Mouse (Mus musculus) lung, embryonic 16.5 days (tissue): ENCODE data around the gene Tspan18. TPM values are rescaled to one million over a fixed set of nuclear protein-coding genes. Genes with fewer than 3 reads are reported as not detected.
A peak's percentile ranks its signal among the peaks of the same experiment; 100 is the strongest.

Experiments
- ATAC-seq: fragments of 200-750 bp; cut with Nextera tagmentation; 2 replicates; pipeline ENCODE4 v1.8.0; 2017; ENCODE audit warnings: low read depth, mild to moderate bottlenecking, moderate library complexity
- H3K27ac ChIP-seq: fragments of 300-500 bp; sonication (generic); 2 replicates; pipeline ENCODE4 v1.5.1; 2014; ENCODE audit warnings: mild to moderate bottlenecking, control low read depth, low read length
- H3K27me3 ChIP-seq: fragments of 300-500 bp; sonication (generic); 2 replicates; pipeline ENCODE4 v1.6.1; 2014; ENCODE audit warnings: low read depth, low read length, mixed read lengths; ENCODE audit not compliant: control insufficient read depth, insufficient read depth
- H3K36me3 ChIP-seq: fragments of 300-500 bp; sonication (generic); 2 replicates; pipeline ENCODE4 v1.6.1; 2014; ENCODE audit warnings: low read length; ENCODE audit not compliant: control insufficient read depth, insufficient read depth
- H3K4me1 ChIP-seq: fragments of 300-500 bp; sonication (generic); replicated peaks from 2 replicates; pipeline ENCODE4 v1.6.1; 2014; ENCODE audit warnings: low read length, mixed read lengths; ENCODE audit not compliant: control insufficient read depth, insufficient read depth
- H3K4me2 ChIP-seq: fragments of 300-500 bp; sonication (generic); 2 replicates; pipeline ENCODE4 v1.6.1; 2014; ENCODE audit warnings: low read depth, low read length, control low read depth
- H3K4me3 ChIP-seq: fragments of 300-500 bp; sonication (generic); 2 replicates; pipeline ENCODE4 v1.5.1; 2014; ENCODE audit warnings: mild to moderate bottlenecking, low read length, control low read depth
- H3K9ac ChIP-seq: fragments of 300-500 bp; sonication (generic); 2 replicates; pipeline ENCODE4 v1.6.1; 2014; ENCODE audit warnings: low read length, control low read depth
- H3K9me3 ChIP-seq: fragments of 300-500 bp; sonication (generic); 2 replicates; pipeline ENCODE4 v1.6.1; 2016; ENCODE audit warnings: low read length; ENCODE audit not compliant: control insufficient read depth
- WGBS: fragments of 180-500 bp; shearing (Covaris S2); extraction: QIAGEN DNeasy Blood & Tissue Kit; methylation state at CpG from one replicate; pipeline ENCODE4 v1.1.7; 2014; 5-methylcytosine and 5-hydroxymethylcytosine counted together
- polyA plus RNA-seq: library from polyadenylated mRNA; unstranded; fragments of >200 nt; fragmentation: Nextera tagmentation; extraction: Ambion mirVana; gene quantifications from 2 replicates; pipeline ENCODE4 v1.2.1, GENCODE M21; 2015

Gene Tspan18
- polyA plus RNA-seq, result 24.8 and 29.7 TPM in 2 replicates

DNA sequence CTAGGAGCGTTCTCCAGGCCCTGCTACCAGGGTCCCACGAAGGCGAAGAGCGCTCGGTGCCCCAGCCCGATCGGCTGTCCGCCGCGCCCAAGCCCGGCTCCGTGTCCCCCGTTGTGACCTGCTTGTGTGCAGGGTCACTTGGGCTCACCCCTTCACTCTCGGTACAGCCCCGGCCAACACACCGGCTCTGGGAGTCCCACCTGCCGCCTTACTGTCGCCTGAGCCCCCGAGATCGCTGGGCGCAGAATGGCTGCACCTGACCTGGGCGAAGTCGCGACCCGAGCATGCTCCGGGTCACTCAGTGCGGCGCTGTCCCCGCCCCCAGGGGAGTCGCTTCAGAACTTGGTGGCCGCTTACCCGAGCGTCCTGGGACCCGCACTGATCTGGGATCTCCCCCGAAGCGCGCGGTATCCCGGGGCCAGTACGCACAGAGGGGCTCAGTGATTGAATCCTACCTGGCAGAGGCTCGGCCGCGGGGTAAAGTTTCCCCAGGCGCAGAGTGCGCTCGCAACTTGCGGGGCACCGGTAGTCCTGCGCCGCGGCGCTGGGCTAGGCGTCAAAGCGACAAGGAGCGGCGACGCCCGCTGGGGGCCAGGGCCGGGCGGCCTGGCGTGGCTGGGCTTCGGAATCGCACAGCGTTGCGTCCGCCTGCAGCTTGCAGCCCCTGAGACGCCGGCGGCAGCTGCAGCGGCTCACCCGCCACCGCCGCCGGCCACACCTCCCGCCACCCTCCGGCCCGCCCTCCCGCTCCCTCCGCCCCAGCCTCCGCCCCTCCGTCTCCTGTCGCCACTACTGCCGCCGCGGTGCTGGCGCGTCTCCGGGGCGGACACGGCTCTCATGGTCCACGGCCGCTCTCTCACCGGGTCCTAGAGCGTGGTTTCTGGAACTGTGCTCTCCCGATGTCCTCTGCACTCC is at the start of gene Tspan18:
TSS of gene Tspan18 (minus strand) at position 689 of the 915 bp plus-strand sequence.
- under 1% methylated on average over 78 of the region's 95 CpGs for WGBS
- 0 out of 2 replicates have a peak, but pooled peaks cover 2% of the 10 kb centered on the region for H3K9me3 ChIP-seq
- H3K9ac ChIP-seq, result peak within 1 kb of the TSS; percentile 76
- peak within 1 kb of the TSS; percentile 97 for H3K4me2 ChIP-seq
- ATAC-seq, result peak; percentile 91
- peaks cover 7% of the 10 kb centered on the region for H3K4me1 ChIP-seq
- no peaks in the 10 kb centered on the region for H3K27me3 ChIP-seq
- no peaks in the 10 kb centered on the region for H3K36me3 ChIP-seq
- peak within 1 kb of the TSS; percentile 83 for H3K27ac ChIP-seq
- peak within 1 kb of the TSS; percentile 58 for H3K4me3 ChIP-seq

- Histone ChIP-seq H3K9me3 (no peaks in the 10 kb centered on the region), H3K27ac (no peak overlapping the region), H3K4me1 (0 out of 2 replicates have a peak, but pooled peaks cover 5% of the 10 kb centered on the region), H3K27me3 (no peaks in the 10 kb centered on the region), H3K4me3 (no peak overlapping the region), H3K9ac (no peak overlapping the region), H3K4me2 (no peak overlapping the region), H3K36me3 (no peaks in the 10 kb centered on the region)
- ATAC-seq, result no peak
- WGBS, result 73% methylated on average over 5 of the region's 5 CpGs
Observed at GRCm38 (mm10) chr2:93383831-93384230, 49.5 kb upstream of the Tspan18 start.

- peak; percentile 77 for ATAC-seq
- Histone ChIP-seq H3K9me3 (no peaks in the 10 kb centered on the region), H3K9ac (no peak overlapping the region), H3K27me3 (no peaks in the 10 kb centered on the region), H3K4me1 (0 out of 2 replicates have a peak, but pooled peaks cover 5% of the 10 kb centered on the region), H3K4me3 (no peak overlapping the region), H3K4me2 (no peak overlapping the region), H3K36me3 (no peaks in the 10 kb centered on the region), H3K27ac (peak overlapping the region; percentile 29; the same call in 1 of the 2 replicates)
- 41% methylated on average over 2 of the region's 2 CpGs for WGBS
Observed at GRCm38 (mm10) chr2:93380680-93381089, 46.4 kb upstream of the Tspan18 start.

DNA sequence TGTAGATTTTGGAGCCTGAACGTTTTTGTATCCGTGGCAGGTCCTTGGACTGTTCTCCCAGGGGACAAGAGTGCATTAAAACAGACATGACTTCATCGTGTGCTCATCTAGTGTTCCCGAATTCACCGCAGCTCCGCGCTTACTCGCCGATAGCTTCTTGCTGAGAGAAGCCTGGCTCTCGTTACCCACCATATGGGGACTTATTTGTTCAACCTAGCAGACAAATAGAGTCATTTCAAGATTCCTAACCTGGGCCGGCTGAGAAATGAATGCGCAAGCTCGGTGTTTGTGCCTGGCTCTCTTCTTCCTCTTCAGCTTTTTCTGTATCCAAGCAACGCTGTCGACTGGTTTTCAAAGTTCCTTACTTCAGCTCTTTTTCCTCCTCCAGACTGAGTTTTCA is 43.5 kb upstream of the Tspan18 start:
- Histone ChIP-seq H3K9ac (no peak overlapping the region), H3K4me2 (no peak overlapping the region), H3K36me3 (no peaks in the 10 kb centered on the region), H3K4me3 (no peak overlapping the region), H3K9me3 (no peaks in the 10 kb centered on the region), H3K27ac (no peak overlapping the region), H3K27me3 (no peaks in the 10 kb centered on the region), H3K4me1 (0 out of 2 replicates have a peak, but pooled peaks cover 5% of the 10 kb centered on the region)
- 50% methylated on average over 15 of the region's 15 CpGs for WGBS
- ATAC-seq, result no peak

GRCm38 (mm10) chr2:93377157-93377556 is 42.9 kb upstream of the Tspan18 start:
- no peaks in the 10 kb centered on the region for H3K9me3 ChIP-seq

GRCm38 (mm10) chr2:93372872-93373271 is 38.6 kb upstream of the Tspan18 start:
- no peak for ATAC-seq
- no peaks in the 10 kb centered on the region for H3K9me3 ChIP-seq
- H3K4me3 ChIP-seq, result no peak overlapping the region
- H3K27ac ChIP-seq, result no peak overlapping the region
- H3K36me3 ChIP-seq, result no peaks in the 10 kb centered on the region
- no peaks in the 10 kb centered on the region for H3K27me3 ChIP-seq
- H3K4me2 ChIP-seq, result no peak overlapping the region
- H3K9ac ChIP-seq, result no peak overlapping the region
- WGBS, result 95% methylated on average over 10 of the region's 10 CpGs
- H3K4me1 ChIP-seq, result no peaks in the 10 kb centered on the region

More at GRCm38 (mm10) chr2:93377157-93377556, 42.9 kb upstream of the Tspan18 start:
- H3K4me3 ChIP-seq, result no peak overlapping the region
- no peaks in the 10 kb centered on the region for H3K27me3 ChIP-seq
- H3K4me1 ChIP-seq, result 0 out of 2 replicates have a peak, but pooled peaks cover 5% of the 10 kb centered on the region
- 94% methylated on average over 3 of the region's 3 CpGs for WGBS
- H3K9ac ChIP-seq, result no peak overlapping the region
- no peak overlapping the region for H3K27ac ChIP-seq
- no peaks in the 10 kb centered on the region for H3K36me3 ChIP-seq
- H3K4me2 ChIP-seq, result no peak overlapping the region
- ATAC-seq, result no peak

- no peak overlapping the region for H3K9ac ChIP-seq
- H3K4me2 ChIP-seq, result no peak overlapping the region
- no peaks in the 10 kb centered on the region for H3K27me3 ChIP-seq
- 2% methylated on average over 4 of the region's 6 CpGs for WGBS
- no peaks in the 10 kb centered on the region for H3K9me3 ChIP-seq
- H3K4me1 ChIP-seq, result no peaks in the 10 kb centered on the region
- H3K4me3 ChIP-seq, result no peak overlapping the region
- peak overlapping the region; percentile 18 for H3K27ac ChIP-seq
- no peaks in the 10 kb centered on the region for H3K36me3 ChIP-seq
- ATAC-seq, result peak; percentile 56; the same call in 1 of the 2 replicates
Observed at GRCm38 (mm10) chr2:93372097-93372571, 37.8 kb upstream of the Tspan18 start.

GRCm38 (mm10) chr2:93368954-93369353 is 34.6 kb upstream of the Tspan18 start:
- Histone ChIP-seq H3K27ac (no peak overlapping the region), H3K27me3 (no peaks in the 10 kb centered on the region)
- 58% methylated on average over 8 of the region's 8 CpGs for WGBS

GRCm38 (mm10) chr2:93367962-93368361 is 33.7 kb upstream of the Tspan18 start:
- ATAC-seq, result no peak
- Histone ChIP-seq H3K9ac (no peak overlapping the region), H3K4me3 (no peak overlapping the region), H3K9me3 (no peaks in the 10 kb centered on the region), H3K27me3 (no peaks in the 10 kb centered on the region), H3K27ac (no peak overlapping the region), H3K36me3 (no peaks in the 10 kb centered on the region), H3K4me2 (no peak overlapping the region), H3K4me1 (no peaks in the 10 kb centered on the region)
- 81% methylated on average over 6 of the region's 6 CpGs for WGBS

More at GRCm38 (mm10) chr2:93368954-93369353, 34.6 kb upstream of the Tspan18 start:
- Histone ChIP-seq H3K9ac (no peak overlapping the region), H3K4me1 (no peaks in the 10 kb centered on the region), H3K36me3 (no peaks in the 10 kb centered on the region), H3K4me3 (no peak overlapping the region), H3K9me3 (no peaks in the 10 kb centered on the region), H3K4me2 (no peak overlapping the region)
- no peak for ATAC-seq
